Mouse (Mus musculus) layer of hippocampus, adult 8-10 months (tissue): ENCODE data around the gene Enox1. TPM values are rescaled to one million over a fixed set of nuclear protein-coding genes. Genes with fewer than 3 reads are reported as not detected.
A peak's percentile ranks its signal among the peaks of the same experiment; 100 is the strongest.

Experiments used
- DNase-seq, 2 experiments: peaks; one replicate each; pipeline ENCODE4 v3.0.0; 2022; ENCODE audit warnings: low spot score in 2 of 2
- total RNA-seq, 4 experiments: library from RNA; stranded (reverse); gene quantifications; 2 replicates each; pipeline ENCODE4 v1.2.4; 2022

Gene Enox1
- total RNA-seq, 4 experiments from 2014 or later: 52.2 to 66.6 (median 56.4) TPM

DNA sequence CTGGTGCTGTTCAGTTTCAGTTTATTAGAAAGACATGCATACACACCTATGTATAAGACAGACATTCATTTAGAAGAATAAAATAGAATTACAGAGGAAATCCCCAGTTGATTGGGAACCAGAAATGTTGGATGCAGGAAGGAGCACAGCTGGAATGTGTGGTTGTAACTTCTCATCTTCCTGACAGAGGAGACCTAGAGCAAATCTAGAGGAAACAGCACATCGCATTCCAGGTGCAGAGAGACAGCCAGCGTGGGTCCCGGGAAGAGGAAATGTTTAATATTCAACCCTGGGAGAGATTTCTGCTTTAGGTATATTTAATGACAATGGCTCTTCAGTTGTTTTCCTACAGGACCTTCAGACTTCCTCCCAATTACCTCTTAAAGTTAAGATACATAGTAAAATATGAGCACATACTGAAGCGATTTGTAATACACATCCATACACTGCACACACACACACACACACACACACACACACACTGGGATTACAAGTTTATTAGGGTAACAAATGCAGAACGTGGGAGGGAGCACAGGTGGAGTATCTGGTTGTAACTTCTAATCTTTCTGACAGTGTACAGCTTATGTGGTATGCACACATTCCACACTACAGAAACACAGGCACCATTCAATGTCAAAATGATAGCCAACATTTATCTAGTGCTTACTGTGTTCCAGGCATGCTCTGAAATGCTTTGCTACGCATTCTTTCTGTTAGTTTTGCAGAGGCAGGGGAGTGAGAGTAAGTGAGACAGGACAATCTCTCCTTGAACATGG is 405.4 kb downstream of the Enox1 start:
- DNase-seq: no peak

DNA sequence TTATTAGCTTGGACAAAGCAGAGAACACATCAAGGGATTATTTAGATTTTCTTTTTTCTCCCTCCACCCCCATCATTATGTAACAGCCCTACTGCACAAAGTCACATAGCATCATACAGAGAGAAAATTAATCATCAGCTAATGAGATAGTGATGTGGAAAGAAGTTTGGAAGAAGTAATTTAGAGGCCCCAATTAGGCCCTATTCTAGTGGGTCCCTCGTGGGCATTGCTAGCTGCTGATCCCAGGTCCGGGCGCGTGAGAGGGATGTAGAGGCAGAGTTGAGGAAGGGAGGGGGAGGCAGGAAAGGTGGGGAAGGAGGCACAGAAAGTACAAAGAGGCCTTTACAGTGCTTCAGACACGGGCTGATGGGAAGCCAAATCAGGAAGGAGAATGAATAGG is 407.4 kb downstream of the Enox1 start:
- no peak for DNase-seq

GRCm38 (mm10) chr14:77567120-77567519 is 410.6 kb downstream of the Enox1 start:
- no peak for DNase-seq

DNA sequence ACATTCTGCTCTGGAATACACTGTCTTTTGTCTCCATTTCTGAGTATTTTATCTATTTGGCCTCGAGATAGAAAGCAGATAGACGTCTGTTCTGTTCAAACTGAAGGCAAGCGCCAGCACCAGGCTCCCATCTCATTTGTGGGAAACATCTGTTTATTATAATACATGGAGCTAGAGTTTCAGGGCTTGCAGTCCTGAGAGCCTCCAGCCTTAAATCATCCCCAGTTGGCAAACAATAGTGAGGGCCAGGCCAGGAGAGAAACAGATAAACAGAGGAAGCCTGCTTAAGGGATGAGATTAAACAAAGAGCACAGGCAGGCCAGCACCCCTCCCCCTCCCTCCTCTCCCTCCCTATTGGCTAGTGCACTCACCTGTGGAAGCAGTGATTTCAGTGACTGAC is 417.9 kb downstream of the Enox1 start:
- no peak for DNase-seq

DNA sequence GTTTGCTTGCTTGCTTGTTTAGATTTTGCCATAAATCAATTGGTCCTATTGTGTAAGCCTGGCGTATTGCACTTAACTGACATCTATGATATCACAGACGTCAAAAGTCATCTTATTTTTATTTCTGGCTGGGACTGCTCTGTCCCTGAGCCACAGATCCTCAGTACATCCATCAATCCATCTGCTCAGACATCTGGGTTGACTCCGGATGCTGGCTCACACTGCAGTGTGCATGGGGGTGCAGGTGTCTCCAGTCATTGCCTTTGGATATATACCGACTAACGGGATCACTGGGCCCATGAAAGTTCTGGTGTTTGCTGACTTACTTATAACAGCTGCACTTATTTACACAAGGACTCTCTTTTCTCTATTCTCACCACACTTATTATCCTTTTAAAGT is 419.8 kb downstream of the Enox1 start:
- DNase-seq: no peak

DNA sequence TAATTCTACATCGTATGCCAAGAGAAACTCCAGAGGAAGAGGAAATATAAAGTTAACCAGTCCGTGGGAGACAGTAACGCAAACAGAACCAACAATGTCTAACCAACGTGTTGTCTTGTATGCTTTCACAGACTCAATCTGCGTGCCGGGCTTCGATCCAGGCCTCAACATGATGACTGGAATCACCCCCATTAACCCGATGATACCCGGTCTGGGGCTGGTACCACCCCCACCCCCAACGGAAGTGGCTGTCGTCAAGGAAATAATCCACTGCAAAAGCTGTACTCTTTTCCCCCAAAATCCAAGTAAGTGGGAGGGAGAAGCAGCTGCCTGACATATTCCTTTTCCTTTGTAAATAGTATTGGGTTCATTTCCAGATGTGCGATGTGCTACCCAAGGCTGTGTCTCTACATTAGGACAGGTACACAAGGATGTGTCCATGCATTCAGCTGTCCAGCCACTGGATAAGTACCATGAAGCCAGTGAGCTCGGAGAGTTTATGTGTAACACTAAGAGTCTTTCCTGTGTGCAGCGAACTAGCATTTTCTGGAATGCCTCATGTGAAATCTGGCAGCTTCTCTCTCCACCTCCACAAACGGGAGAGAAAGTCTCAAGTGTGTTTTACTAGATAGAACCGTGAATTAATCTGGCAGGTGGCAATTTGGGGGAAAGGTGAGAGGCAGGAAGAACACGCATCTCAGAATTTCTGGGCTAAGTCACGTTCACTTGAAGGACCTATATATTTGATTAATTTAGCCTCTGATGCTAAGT is 421.1 kb downstream of the Enox1 start:
- DNase-seq: no peak

GRCm38 (mm10) chr14:77578355-77578754 is 421.8 kb downstream of the Enox1 start:
- DNase-seq: no peak

GRCm38 (mm10) chr14:77580106-77580936 is 423.8 kb downstream of the Enox1 start:
- peak in 1 of 2 experiments; percentile 35 for DNase-seq

- DNase-seq: peak; percentile 61 to 74
Measured at GRCm38 (mm10) chr14:77580937-77581270, 424.3 kb downstream of the Enox1 start.

GRCm38 (mm10) chr14:77581616-77582015 is 425.1 kb downstream of the Enox1 start:
- no peak for DNase-seq

DNA sequence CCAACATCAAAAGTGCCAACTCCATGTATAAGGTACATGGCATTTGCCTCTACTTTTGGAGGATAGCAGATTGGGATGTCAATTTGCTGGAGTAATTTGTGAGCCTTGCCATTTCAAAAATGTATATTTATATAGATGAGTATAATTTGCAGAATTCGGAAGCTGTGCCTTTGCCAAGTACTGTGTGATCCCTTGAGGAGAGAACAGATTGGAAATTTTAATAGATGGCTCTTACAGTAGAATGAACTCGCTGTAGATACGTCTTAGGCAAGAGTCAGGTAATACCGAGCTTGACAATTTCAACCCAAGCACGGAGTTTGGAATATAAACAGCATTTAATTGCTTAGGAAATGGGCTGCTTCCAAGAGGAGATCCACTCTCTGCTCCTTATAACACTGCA is 427.9 kb downstream of the Enox1 start:
- DNase-seq: no peak

- no peak for DNase-seq
Measured at GRCm38 (mm10) chr14:77585031-77585800, 428.7 kb downstream of the Enox1 start.

DNA sequence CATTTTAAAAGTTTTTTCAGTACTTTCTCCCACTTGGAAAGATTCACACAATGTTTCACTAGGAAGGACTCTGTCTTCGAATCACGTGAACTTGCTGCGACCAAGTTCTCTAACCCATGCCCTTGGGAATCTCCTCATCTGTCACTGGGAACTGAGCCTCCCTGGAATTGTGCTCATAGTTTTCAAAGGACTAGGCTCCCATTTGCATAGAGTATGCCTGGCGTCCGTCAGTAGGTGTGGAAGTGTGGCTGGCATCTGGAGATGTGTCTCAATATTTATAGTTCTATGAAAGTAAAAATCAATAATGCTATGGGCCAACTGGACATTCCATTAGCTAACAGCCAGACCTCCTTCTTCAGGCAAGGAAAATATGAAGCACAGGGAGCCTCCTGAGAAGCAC is 429.5 kb downstream of the Enox1 start:
- no peak for DNase-seq

DNA sequence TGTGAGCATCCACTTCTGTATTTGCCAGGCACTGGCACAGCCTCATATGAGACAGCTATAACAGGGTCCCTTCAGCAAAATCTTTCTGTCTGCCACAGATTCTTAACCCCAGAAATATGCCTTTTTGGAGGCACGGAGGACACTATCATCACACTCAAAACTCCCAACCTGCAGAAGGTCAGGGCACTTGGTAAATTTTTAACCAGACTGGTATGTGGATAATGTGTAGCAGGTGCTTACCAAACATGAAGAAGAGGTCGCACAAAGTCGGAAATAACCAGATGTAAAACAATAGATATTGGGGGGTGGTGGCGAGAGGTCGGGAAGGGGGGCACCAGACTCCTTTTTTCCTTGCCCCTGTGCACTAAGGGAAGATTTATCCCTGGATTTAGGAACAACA is 430.6 kb downstream of the Enox1 start:
- DNase-seq: no peak

DNA sequence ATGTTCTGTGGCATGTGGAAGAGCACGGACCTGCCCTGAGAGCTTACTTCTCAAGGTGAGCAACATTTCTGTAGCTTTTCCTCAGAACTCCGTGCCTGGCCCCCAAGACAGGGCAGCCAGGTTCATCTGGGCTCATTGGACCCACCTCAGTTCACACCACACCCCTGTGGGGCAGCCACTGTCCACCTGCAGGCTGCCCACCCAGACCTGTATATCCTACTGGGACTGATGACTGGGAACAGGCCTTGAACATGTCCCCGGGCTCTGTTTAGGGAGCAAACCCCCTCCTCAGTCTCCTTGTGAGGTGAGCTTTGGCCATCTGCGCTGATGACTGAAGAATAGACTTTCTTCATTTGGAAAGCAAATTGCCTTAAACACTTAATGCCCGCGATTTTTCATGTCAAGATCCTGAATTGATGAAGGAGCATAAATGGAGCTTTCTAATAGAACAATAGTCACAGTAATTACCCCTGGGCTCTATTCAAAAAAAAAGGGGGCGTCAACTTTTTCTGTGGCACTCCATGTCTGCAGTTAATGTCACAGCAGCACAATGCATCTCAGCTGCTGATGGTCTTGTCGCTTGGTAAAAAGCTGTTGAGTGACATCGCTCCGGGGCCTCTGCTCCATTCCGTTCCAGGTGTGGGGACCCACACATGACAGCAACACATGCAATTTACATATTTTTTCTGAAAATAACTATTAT is 436.7 kb downstream of the Enox1 start:
- no peak for DNase-seq

DNA sequence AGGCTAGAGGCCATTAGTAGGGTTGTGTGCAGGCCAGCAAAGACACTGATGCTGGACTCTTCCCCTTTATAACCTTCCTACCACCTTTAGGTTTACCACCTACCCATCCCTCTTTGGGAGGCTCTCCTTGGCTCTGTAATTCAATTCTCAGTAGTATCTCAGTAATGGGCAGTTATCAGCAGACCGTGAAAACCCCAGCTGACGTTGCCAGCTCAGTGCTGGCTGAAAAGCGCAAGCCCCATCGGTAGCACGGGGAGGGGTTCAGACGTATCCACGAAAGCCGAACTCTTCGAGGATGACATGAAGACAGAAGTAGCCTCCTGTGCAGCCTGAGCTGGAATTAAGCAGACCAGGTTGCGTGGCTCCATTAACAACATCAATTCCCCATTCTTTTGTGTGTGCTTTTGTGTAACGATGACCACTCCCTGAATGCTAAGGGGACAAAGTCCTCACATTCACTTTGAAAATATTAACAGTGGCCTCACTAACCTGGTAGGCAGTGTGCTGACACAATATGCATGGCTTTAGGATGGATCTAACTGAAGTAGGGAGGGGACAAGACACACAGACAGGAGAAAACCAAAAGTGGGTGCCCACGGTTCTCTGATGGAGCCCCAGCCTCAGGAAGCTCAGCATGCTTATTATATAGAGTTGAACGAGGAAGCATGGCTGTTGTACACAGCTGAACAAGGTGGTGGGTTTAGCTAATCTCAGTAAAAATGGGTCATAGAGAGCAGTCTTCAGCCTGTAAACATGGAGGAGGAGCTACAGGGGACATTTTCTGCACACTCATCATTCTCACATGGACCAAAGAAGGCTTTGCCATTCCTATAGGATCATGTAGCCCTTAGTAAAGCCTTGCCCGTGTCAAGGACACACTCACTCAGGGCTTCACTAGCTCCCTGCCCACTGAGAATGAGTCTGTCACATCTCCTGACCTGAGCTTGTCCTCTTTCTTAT is 439.9 kb downstream of the Enox1 start:
- no peak for DNase-seq

GRCm38 (mm10) chr14:77599016-77599704 is 442.6 kb downstream of the Enox1 start:
- no peak for DNase-seq

DNA sequence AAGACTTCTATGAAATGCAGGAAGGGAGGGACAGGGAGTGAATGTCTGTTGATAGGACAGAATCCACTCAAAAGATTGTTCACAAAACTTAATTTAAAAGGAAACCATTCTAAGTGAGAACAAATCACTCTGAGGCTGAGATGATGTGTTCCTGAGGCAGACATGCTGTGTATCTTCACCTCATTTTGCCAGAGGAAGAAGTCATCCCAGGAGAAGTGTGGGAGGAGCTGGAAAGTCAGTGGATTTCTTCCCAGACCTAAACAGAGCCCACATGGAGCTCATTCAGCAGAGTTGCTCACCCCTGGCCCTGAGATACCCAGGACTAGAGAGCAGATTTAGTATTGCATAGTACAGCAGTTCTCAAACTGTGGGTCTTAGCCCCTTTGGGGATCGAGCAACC is 444.2 kb downstream of the Enox1 start:
- no peak for DNase-seq

GRCm38 (mm10) chr14:77601446-77601845 is 444.9 kb downstream of the Enox1 start:
- no peak for DNase-seq
